Mouse (Mus musculus) splenic B cell, adult 2 months (primary cell): Measurements from ENCODE around the gene Prpf4b.
A peak's percentile ranks its signal among the peaks of the same experiment; 100 is the strongest.
"Not testable (repeated sequence)": the region's sequence is repeated elsewhere in the genome, so short reads cannot be mapped to it uniquely, and the experiment has no call there.

Experiments
- DNase-seq: peaks from one replicate; pipeline ENCODE4 v3.0.0-alpha.2; 2011; ENCODE audit warnings: low read depth, low spot score
- H3K27me3 ChIP-seq: 2 replicates; pipeline ENCODE4 v1.6.1; 2012; ENCODE audit warnings: mild to moderate bottlenecking, low read length, moderate library complexity, mixed read lengths; ENCODE audit not compliant: control insufficient read depth, poor library complexity, insufficient read depth, severe bottlenecking
- H3K36me3 ChIP-seq: 2 replicates; pipeline ENCODE4 v1.6.1; 2012; ENCODE audit warnings: mild to moderate bottlenecking, low read length, moderate library complexity, mixed read lengths; ENCODE audit not compliant: control insufficient read depth, poor library complexity, insufficient read depth, severe bottlenecking

The Prpf4b gene

GRCm38 (mm10) chr13:34876481-34876880 lies 1.4 kb downstream of the Prpf4b start:
- no peak for DNase-seq
- H3K27me3 ChIP-seq: no peaks in the 10 kb centered on the region
- H3K36me3 ChIP-seq: no peaks in the 10 kb centered on the region

- no peaks in the 10 kb centered on the region for H3K27me3 ChIP-seq
- DNase-seq: no peak
- H3K36me3 ChIP-seq: peaks cover 34% of the 10 kb centered on the region
Measured at GRCm38 (mm10) chr13:34892871-34893270, 17.8 kb downstream of the Prpf4b start.

GRCm38 (mm10) chr13:34914614-34915013 lies 39.5 kb downstream of the Prpf4b start:
- no peaks in the 10 kb centered on the region for H3K36me3 ChIP-seq
- H3K27me3 ChIP-seq: no peaks in the 10 kb centered on the region
- DNase-seq: peak; percentile 29

GRCm38 (mm10) chr13:34916520-34917167 lies 41.5 kb downstream of the Prpf4b start:
- Histone ChIP-seq H3K36me3 (no peaks in the 10 kb centered on the region), H3K27me3 (no peaks in the 10 kb centered on the region)
- DNase-seq: peak; percentile 15

GRCm38 (mm10) chr13:34924210-34924609 lies 49.1 kb downstream of the Prpf4b start, which contains the start of the genes Fam217a and 4933417A18Rik:
Fam217a (minus strand) TSS chr13:34924310.
4933417A18Rik (plus strand) TSS chr13:34924409.
- Histone ChIP-seq H3K27me3 (no peaks in the 10 kb centered on the region), H3K36me3 (no peaks in the 10 kb centered on the region)

GRCm38 (mm10) chr13:34934931-34935644 lies 60.0 kb downstream of the Prpf4b start:
- no peak for DNase-seq
- no peaks in the 10 kb centered on the region for H3K27me3 ChIP-seq
- no peaks in the 10 kb centered on the region for H3K36me3 ChIP-seq

More at GRCm38 (mm10) chr13:34924210-34924609, 49.1 kb downstream of the Prpf4b start, which contains the start of the genes Fam217a and 4933417A18Rik:
- DNase-seq: no peak

- Histone ChIP-seq H3K36me3 (no peaks in the 10 kb centered on the region), H3K27me3 (no peaks in the 10 kb centered on the region)
- DNase-seq: no peak
Measured at GRCm38 (mm10) chr13:34942370-34942769, 67.3 kb downstream of the Prpf4b start.

- H3K27me3 ChIP-seq, DNase-seq, H3K36me3 ChIP-seq: not testable (repeated sequence)
Measured at GRCm38 (mm10) chr13:34951437-34951836, 76.3 kb downstream of the Prpf4b start.
